Mouse (Mus musculus): ENCODE results near the gene Adam26b. TPM values are rescaled to one million over a fixed set of nuclear protein-coding genes. Genes with fewer than 3 reads are reported as not detected.
"Not testable (repeated sequence)": the region's sequence is repeated elsewhere in the genome, so short reads cannot be mapped to it uniquely, and the experiment has no call there.

Adam26b gene
- not detected in 2 replicates for polyA plus RNA-seq (2015; fragmentation: Nextera tagmentation; extraction: Ambion mirVana)

GRCm38 (mm10) chr8:43528006-43528405 lies at the start of gene Adam26b:
Gene Adam26b (minus strand): TSS chr8:43528106.
- H3K4me3 ChIP-seq (ENCODE audit: low read length) = not testable (repeated sequence)

GRCm38 (mm10) chr8:43576607-43577006 lies 48.7 kb upstream of the Adam26b start, which contains the start of gene Adam26a:
Gene Adam26a (minus strand): TSS chr8:43576707.
- not testable (repeated sequence) for H3K36me3 ChIP-seq (ENCODE audit: control insufficient read depth, insufficient read depth, low read length); H3K27me3 ChIP-seq (ENCODE audit: control insufficient read depth, insufficient read depth, low read depth, low read length); H3K9me3 ChIP-seq (ENCODE audit: control insufficient read depth, low read length); ATAC-seq (ENCODE audit: low read depth); H3K4me2 ChIP-seq (ENCODE audit: low read depth, low read length); H3K9ac ChIP-seq (ENCODE audit: low read length); H3K4me1 ChIP-seq (replicated peaks; ENCODE audit: control insufficient read depth, insufficient read depth, low read length); H3K4me3 ChIP-seq (ENCODE audit: low read length); H3K27ac ChIP-seq (ENCODE audit: low read length)
- 96% methylated on average over 2 of the region's 2 CpGs for WGBS

More at GRCm38 (mm10) chr8:43528006-43528405, at the start of gene Adam26b:
- ATAC-seq (ENCODE audit: low read depth); H3K9me3 ChIP-seq (ENCODE audit: control insufficient read depth, low read length); H3K4me1 ChIP-seq (replicated peaks; ENCODE audit: control insufficient read depth, insufficient read depth, low read length); H3K9ac ChIP-seq (ENCODE audit: low read length); H3K36me3 ChIP-seq (ENCODE audit: control insufficient read depth, insufficient read depth, low read length); H3K27me3 ChIP-seq (ENCODE audit: control insufficient read depth, insufficient read depth, low read depth, low read length); H3K4me2 ChIP-seq (ENCODE audit: low read depth, low read length); H3K27ac ChIP-seq (ENCODE audit: low read length): not testable (repeated sequence)

Other genes starting within 250 kb of the Adam26b start
- gene Zfp42, start 221.1 kb downstream of the Adam26b start, polyA plus RNA-seq (2015; fragmentation: Nextera tagmentation; extraction: Ambion mirVana) = not detected in 2 replicates
- gene Adam26a, start 48.6 kb upstream of the Adam26b start, polyA plus RNA-seq (2015; fragmentation: Nextera tagmentation; extraction: Ambion mirVana) = not detected in 2 replicates
- gene Gm5346, start 99.2 kb upstream of the Adam26b start, polyA plus RNA-seq (2015; fragmentation: Nextera tagmentation; extraction: Ambion mirVana) = not detected in 2 replicates
- not detected in 2 replicates for gene Adam34, start 181.9 kb upstream of the Adam26b start, polyA plus RNA-seq (2015; fragmentation: Nextera tagmentation; extraction: Ambion mirVana)